Mouse (Mus musculus) intestine, embryonic 14.5 days (tissue): ENCODE measurements at regions not wholly inside any gene's neighbourhood (a gene's known extent, or its start where the extent isn't known, plus 50 kb on each side); places are given as distances from the start of the nearest gene placed in this dataset.

Experiments used
- ATAC-seq: fragments of 200-750 bp; cut with Nextera tagmentation; replicated peaks from 2 replicates; pipeline ENCODE4 v1.8.0; 2017; ENCODE audit warnings: low read depth, moderate number of reproducible peaks, moderate TSS enrichment, moderate library complexity; ENCODE audit not compliant: low FRiP score, low TSS enrichment
- DNase-seq: peaks from one replicate; pipeline ENCODE4 v3.0.0-alpha.2; 2018; ENCODE audit warnings: low spot score
- H3K27ac ChIP-seq: fragments of 300-500 bp; sonication (generic); 2 replicates; pipeline ENCODE4 v1.5.1; 2014; ENCODE audit warnings: low read depth, mild to moderate bottlenecking, control low read depth
- H3K27me3 ChIP-seq: fragments of 300-500 bp; sonication (generic); replicated peaks from 2 replicates; pipeline ENCODE4 v1.6.1; 2014; ENCODE audit warnings: low read length, control low read depth; ENCODE audit not compliant: control insufficient read depth, insufficient read depth
- H3K36me3 ChIP-seq: fragments of 300-500 bp; sonication (generic); 2 replicates; pipeline ENCODE4 v1.6.1; 2014; ENCODE audit warnings: low read length, control low read depth; ENCODE audit not compliant: control insufficient read depth, insufficient read depth
- H3K4me1 ChIP-seq: fragments of 300-500 bp; sonication (generic); replicated peaks from 2 replicates; pipeline ENCODE4 v1.6.1; 2014; ENCODE audit warnings: low read length, control low read depth, mixed read lengths; ENCODE audit not compliant: control insufficient read depth, insufficient read depth
- H3K4me2 ChIP-seq: fragments of 300-500 bp; sonication (generic); 2 replicates; pipeline ENCODE4 v1.6.1; 2014; ENCODE audit warnings: low read length
- H3K4me3 ChIP-seq: fragments of 300-500 bp; sonication (generic); 2 replicates; pipeline ENCODE4 v1.5.1; 2014; ENCODE audit warnings: low read depth, low read length, control low read depth, mixed read lengths
- H3K9ac ChIP-seq: fragments of 300-500 bp; sonication (generic); 2 replicates; pipeline ENCODE4 v1.6.1; 2014; ENCODE audit warnings: mild to moderate bottlenecking, low read length
- H3K9me3 ChIP-seq: fragments of 300-500 bp; sonication (generic); 2 replicates; pipeline ENCODE4 v1.6.1; 2016; ENCODE audit warnings: low read length, control low read depth; ENCODE audit not compliant: control insufficient read depth
- WGBS: fragments of 180-500 bp; shearing (Covaris S2); extraction: QIAGEN DNeasy Blood & Tissue Kit; methylation state at CpG from one replicate; pipeline ENCODE4 v1.1.7; 2014; 5-methylcytosine and 5-hydroxymethylcytosine counted together

DNA sequence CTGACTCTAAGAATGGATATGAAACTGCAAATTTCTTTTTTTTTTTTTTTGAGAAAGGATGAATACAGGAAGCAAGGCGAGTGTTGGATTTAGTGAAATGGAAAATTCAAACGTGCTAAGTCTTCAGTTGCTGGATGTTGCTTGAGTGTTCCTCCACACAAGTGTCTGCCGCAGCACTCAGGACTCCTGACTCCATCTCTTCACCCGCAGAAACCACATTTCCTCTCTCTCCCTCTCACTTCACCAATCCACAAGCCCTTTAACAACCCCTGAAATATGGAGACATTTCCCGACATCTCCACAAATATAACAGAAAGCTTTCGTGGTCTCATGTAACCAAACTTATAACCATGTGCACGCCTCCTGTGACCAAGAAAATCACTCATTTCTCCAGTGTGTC is 249.7 kb upstream of the Erbb4 start:
- H3K36me3 ChIP-seq, result no peaks in the 10 kb centered on the region
- H3K27me3 ChIP-seq, result no peaks in the 10 kb centered on the region
- WGBS, result 77% methylated on average over 7 of the region's 7 CpGs
- no peak overlapping the region for H3K27ac ChIP-seq
- ATAC-seq (no peak), DNase-seq (no peak)
- H3K4me1 ChIP-seq, result no peaks in the 10 kb centered on the region
- no peak overlapping the region for H3K4me2 ChIP-seq
- H3K4me3 ChIP-seq, result no peak overlapping the region
- no peak overlapping the region for H3K9ac ChIP-seq
- no peaks in the 10 kb centered on the region for H3K9me3 ChIP-seq

DNA sequence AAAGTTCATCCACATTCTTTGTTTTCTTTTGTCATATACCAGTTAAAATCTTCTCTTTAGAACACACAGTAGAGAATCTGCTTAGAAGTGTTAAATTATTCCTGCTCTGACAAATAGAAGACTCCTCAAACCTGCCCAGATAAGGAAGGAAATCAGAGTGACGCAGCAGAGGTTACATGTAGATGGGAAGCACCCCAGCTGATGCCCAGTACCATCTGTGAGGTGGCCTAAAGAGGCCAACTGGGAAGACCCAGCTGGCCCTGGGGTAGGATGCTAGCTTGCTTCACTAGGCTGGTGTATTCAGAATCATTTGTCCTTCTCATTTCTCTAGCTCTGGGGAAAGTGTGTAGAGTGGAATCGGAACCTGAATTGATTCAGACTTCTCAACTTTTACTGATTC is 242.6 kb upstream of the Erbb4 start:
- ATAC-seq (no peak), DNase-seq (no peak)
- no peaks in the 10 kb centered on the region for H3K4me1 ChIP-seq
- no peak overlapping the region for H3K4me3 ChIP-seq
- H3K27ac ChIP-seq, result no peak overlapping the region
- H3K36me3 ChIP-seq, result no peaks in the 10 kb centered on the region
- H3K4me2 ChIP-seq, result no peak overlapping the region
- H3K27me3 ChIP-seq, result no peaks in the 10 kb centered on the region
- no peaks in the 10 kb centered on the region for H3K9me3 ChIP-seq
- 86% methylated on average over 2 of the region's 2 CpGs for WGBS
- H3K9ac ChIP-seq, result no peak overlapping the region

DNA sequence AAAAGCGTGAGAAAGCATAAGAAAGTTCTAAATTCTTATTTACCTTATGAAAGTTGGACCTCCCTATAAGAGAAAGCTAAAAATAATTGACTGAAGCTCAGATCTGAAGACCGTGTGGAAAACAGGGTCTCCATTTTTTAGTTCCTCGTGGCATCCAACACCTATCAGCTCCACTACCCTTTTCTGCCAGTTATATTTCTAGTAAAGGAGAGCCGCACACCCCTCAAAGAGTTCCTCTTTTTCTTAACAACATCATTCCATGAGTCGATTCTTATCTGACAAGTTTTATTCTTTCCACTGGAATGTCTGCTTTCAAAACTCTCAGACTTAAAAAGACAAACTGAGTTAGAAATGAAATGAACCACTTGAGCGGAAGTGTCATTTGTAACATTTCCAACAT is 242.0 kb upstream of the Erbb4 start:
- no peaks in the 10 kb centered on the region for H3K27me3 ChIP-seq
- ATAC-seq (no peak), DNase-seq (no peak)
- no peak overlapping the region for H3K4me3 ChIP-seq
- H3K9ac ChIP-seq, result no peak overlapping the region
- 90% methylated on average over 6 of the region's 6 CpGs for WGBS
- no peak overlapping the region for H3K4me2 ChIP-seq
- H3K27ac ChIP-seq, result no peak overlapping the region
- H3K36me3 ChIP-seq, result no peaks in the 10 kb centered on the region
- H3K4me1 ChIP-seq, result no peaks in the 10 kb centered on the region
- no peaks in the 10 kb centered on the region for H3K9me3 ChIP-seq

GRCm38 (mm10) chr1:69342100-69342499 is 234.2 kb upstream of the Erbb4 start:
- Histone ChIP-seq H3K27me3 (no peaks in the 10 kb centered on the region), H3K4me3 (no peak overlapping the region), H3K4me2 (no peak overlapping the region), H3K36me3 (no peaks in the 10 kb centered on the region), H3K9me3 (no peaks in the 10 kb centered on the region), H3K4me1 (no peaks in the 10 kb centered on the region), H3K27ac (no peak overlapping the region), H3K9ac (no peak overlapping the region)
- 81% methylated on average over 4 of the region's 4 CpGs for WGBS
- ATAC-seq, result no peak
- DNase-seq, result no peak

GRCm38 (mm10) chr1:69340481-69340880 is 232.6 kb upstream of the Erbb4 start:
- Histone ChIP-seq H3K4me3 (no peak overlapping the region), H3K36me3 (no peaks in the 10 kb centered on the region), H3K27ac (no peak overlapping the region), H3K27me3 (no peaks in the 10 kb centered on the region), H3K9me3 (no peaks in the 10 kb centered on the region), H3K9ac (no peak overlapping the region), H3K4me1 (no peaks in the 10 kb centered on the region), H3K4me2 (no peak overlapping the region)
- WGBS, result 96% methylated on average over 4 of the region's 4 CpGs
- ATAC-seq (no peak), DNase-seq (no peak)

- no peaks in the 10 kb centered on the region for H3K9me3 ChIP-seq
- H3K9ac ChIP-seq, result no peak overlapping the region
- H3K27ac ChIP-seq, result no peak overlapping the region
- ATAC-seq (peak; percentile 43; the same call in 1 of the 2 replicates), DNase-seq (no peak)
- H3K4me1 ChIP-seq, result no peaks in the 10 kb centered on the region
- no peak overlapping the region for H3K4me3 ChIP-seq
- no peaks in the 10 kb centered on the region for H3K36me3 ChIP-seq
- H3K4me2 ChIP-seq, result peak overlapping the region; percentile 16; the same call in 1 of the 2 replicates
- H3K27me3 ChIP-seq, result no peaks in the 10 kb centered on the region
- 43% methylated on average over 11 of the region's 11 CpGs for WGBS
Observed at GRCm38 (mm10) chr1:69331418-69332254, 223.8 kb upstream of the Erbb4 start.

DNA sequence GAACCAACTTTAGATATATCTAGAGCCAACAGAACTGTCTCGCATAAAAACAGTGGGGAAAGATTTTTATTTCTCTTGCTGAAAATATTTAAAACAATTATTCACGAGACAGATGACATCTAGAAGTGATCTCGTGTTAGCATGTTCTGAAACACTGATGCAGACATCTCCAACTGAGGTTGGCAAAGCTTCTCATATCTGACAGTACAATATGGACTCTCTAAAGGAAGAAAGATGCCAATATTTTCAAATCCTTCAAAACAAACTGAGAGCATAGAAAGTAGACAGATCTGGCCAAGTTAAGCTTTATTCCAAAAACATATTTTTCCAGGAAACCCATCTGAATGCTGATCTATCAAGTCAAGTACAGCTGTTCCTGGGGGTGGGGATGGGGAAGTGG is 221.5 kb upstream of the Erbb4 start:
- H3K4me3 ChIP-seq, result no peak overlapping the region
- H3K27me3 ChIP-seq, result no peaks in the 10 kb centered on the region
- no peaks in the 10 kb centered on the region for H3K9me3 ChIP-seq
- H3K4me1 ChIP-seq, result no peaks in the 10 kb centered on the region
- DNase-seq, result no peak
- 70% methylated on average over 3 of the region's 3 CpGs for WGBS
- H3K4me2 ChIP-seq, result no peak overlapping the region
- ATAC-seq, result no peak
- H3K27ac ChIP-seq, result no peak overlapping the region
- H3K36me3 ChIP-seq, result no peaks in the 10 kb centered on the region
- no peak overlapping the region for H3K9ac ChIP-seq

DNA sequence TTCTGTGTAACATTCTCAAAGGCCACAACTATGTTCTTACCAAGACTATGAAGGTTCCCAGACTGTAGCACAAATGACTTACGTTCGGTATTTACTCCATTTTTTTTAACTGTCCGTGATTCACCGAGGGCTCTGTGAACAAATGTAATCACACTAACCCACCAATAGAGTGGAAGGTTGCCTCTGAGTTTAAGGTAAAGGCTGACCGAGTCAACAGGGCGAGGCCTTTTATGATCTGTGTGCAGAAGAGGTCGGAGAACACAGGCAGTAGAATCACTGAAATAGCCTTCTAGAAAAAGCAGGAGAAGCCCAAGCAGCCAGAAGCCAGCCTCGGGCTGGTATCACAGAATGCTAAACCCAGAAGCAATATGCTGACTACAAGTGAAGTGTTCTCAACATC is 218.9 kb upstream of the Erbb4 start:
- H3K9ac ChIP-seq, result no peak overlapping the region
- no peak overlapping the region for H3K27ac ChIP-seq
- H3K27me3 ChIP-seq, result no peaks in the 10 kb centered on the region
- no peak overlapping the region for H3K4me3 ChIP-seq
- 68% methylated on average over 8 of the region's 8 CpGs for WGBS
- 0 out of 2 replicates have a peak, but pooled peaks have one; percentile 36 for ATAC-seq
- no peak for DNase-seq
- no peaks in the 10 kb centered on the region for H3K9me3 ChIP-seq
- H3K4me2 ChIP-seq, result peak overlapping the region; percentile 11; the same call in 1 of the 2 replicates
- H3K4me1 ChIP-seq, result no peaks in the 10 kb centered on the region
- no peaks in the 10 kb centered on the region for H3K36me3 ChIP-seq

GRCm38 (mm10) chr1:69319526-69319925 is 211.7 kb upstream of the Erbb4 start:
- DNase-seq (no peak), ATAC-seq (no peak)
- Histone ChIP-seq H3K9me3 (no peaks in the 10 kb centered on the region), H3K9ac (no peak overlapping the region), H3K36me3 (no peaks in the 10 kb centered on the region), H3K27ac (no peak overlapping the region), H3K4me2 (no peak overlapping the region), H3K27me3 (no peaks in the 10 kb centered on the region), H3K4me1 (no peaks in the 10 kb centered on the region), H3K4me3 (no peak overlapping the region)
- 26% methylated on average over 3 of the region's 3 CpGs for WGBS
